Mouse (Mus musculus): ENCODE measurements around the gene Chm. TPM values are rescaled to one million over a fixed set of nuclear protein-coding genes. Genes with fewer than 3 reads are reported as not detected.

Chm gene
- polyA plus RNA-seq, 1 experiment from 2014 or later = 12.0 TPM

GRCm38 (mm10) chrX:113074823-113075222 lies 110.5 kb downstream of the Chm start:
- Histone ChIP-seq H3K9me3 (replicated peaks; ENCODE audit: control insufficient read depth, low read length) (no peaks in the 10 kb centered on the region), H3K4me2 (ENCODE audit: low read depth, low read length) (no peak overlapping the region), H3K27ac (ENCODE audit: low read length) (no peak overlapping the region), H3K36me3 (ENCODE audit: control insufficient read depth, insufficient read depth, low read length) (no peaks in the 10 kb centered on the region), H3K9ac (ENCODE audit: low read length) (no peak overlapping the region), H3K4me1 (ENCODE audit: control insufficient read depth, insufficient read depth, low read length) (no peaks in the 10 kb centered on the region), H3K27me3 (ENCODE audit: control insufficient read depth, insufficient read depth, low read length) (no peaks in the 10 kb centered on the region), H3K4me3 (replicated peaks; ENCODE audit: low read length) (no peak overlapping the region)
- WGBS = 75% methylated on average over 4 of the region's 4 CpGs
- no peak for ATAC-seq (ENCODE audit: insufficient read depth, low FRiP score)

- H3K27ac ChIP-seq (ENCODE audit: low read length) = no peak overlapping the region
- ATAC-seq (ENCODE audit: insufficient read depth, low FRiP score) = no peak
- H3K4me1 ChIP-seq (ENCODE audit: control insufficient read depth, insufficient read depth, low read length) = no peaks in the 10 kb centered on the region
- WGBS = 80% methylated on average over 3 of the region's 3 CpGs
- H3K4me3 ChIP-seq (replicated peaks; ENCODE audit: low read length) = no peak overlapping the region
- H3K4me2 ChIP-seq (ENCODE audit: low read depth, low read length) = no peak overlapping the region
- H3K9ac ChIP-seq (ENCODE audit: low read length) = no peak overlapping the region
- H3K9me3 ChIP-seq (replicated peaks; ENCODE audit: control insufficient read depth, low read length) = no peaks in the 10 kb centered on the region
- H3K27me3 ChIP-seq (ENCODE audit: control insufficient read depth, insufficient read depth, low read length) = no peaks in the 10 kb centered on the region
- H3K36me3 ChIP-seq (ENCODE audit: control insufficient read depth, insufficient read depth, low read length) = no peaks in the 10 kb centered on the region
Measured at GRCm38 (mm10) chrX:113003621-113004020, 181.7 kb downstream of the Chm start.

- Histone ChIP-seq H3K27me3 (ENCODE audit: control insufficient read depth, insufficient read depth, low read length) (no peaks in the 10 kb centered on the region), H3K27ac (ENCODE audit: low read length) (no peak overlapping the region), H3K9me3 (replicated peaks; ENCODE audit: control insufficient read depth, low read length) (no peaks in the 10 kb centered on the region), H3K4me3 (replicated peaks; ENCODE audit: low read length) (no peak overlapping the region), H3K4me1 (ENCODE audit: control insufficient read depth, insufficient read depth, low read length) (no peaks in the 10 kb centered on the region), H3K4me2 (ENCODE audit: low read depth, low read length) (no peak overlapping the region), H3K9ac (ENCODE audit: low read length) (no peak overlapping the region), H3K36me3 (ENCODE audit: control insufficient read depth, insufficient read depth, low read length) (no peaks in the 10 kb centered on the region)
- 63% methylated on average over 3 of the region's 3 CpGs for WGBS
- ATAC-seq (ENCODE audit: insufficient read depth, low FRiP score) = no peak
Measured at GRCm38 (mm10) chrX:113002192-113002591, 183.1 kb downstream of the Chm start.

MicroRNAs within 50 kb of the gene (microRNA counts, 519-probe panel; counts per million panel counts)
- microRNA mmu-miR-361 = 2,707 counts per million, percentile 60 among the panel's probes with 10 or more counts

Small RNA genes lying within 50 kb of the gene (microRNA-seq; reads per million reads assigned to microRNA genes)
- gene Mir361 = 2,780 reads per million, percentile 86 among the genes with 10 or more reads in this experiment

Other genes starting within 250 kb of the Chm start
- gene Dach2, start 112.0 kb upstream of the Chm start, polyA plus RNA-seq (2015; fragmentation: Nextera tagmentation; extraction: Ambion mirVana) = 2.4 and 3.2 TPM in 2 replicates

Measured in stomach, embryonic 16.5 days (tissue).